Mouse (Mus musculus) colon, adult 2 months (tissue): ENCODE measurements around the gene Kcnh5. TPM values are rescaled to one million over a fixed set of nuclear protein-coding genes. Genes with fewer than 3 reads are reported as not detected.

ENCODE experiments used
- polyA plus RNA-seq: library from polyadenylated mRNA; depleted of rRNA; stranded (reverse); fragments of >200 nt; gene quantifications from 2 replicates; pipeline ENCODE4 v1.2.3, GENCODE M21; 2012; rRNA removed

Kcnh5 gene
- not detected in 2 replicates for polyA plus RNA-seq

DNA sequence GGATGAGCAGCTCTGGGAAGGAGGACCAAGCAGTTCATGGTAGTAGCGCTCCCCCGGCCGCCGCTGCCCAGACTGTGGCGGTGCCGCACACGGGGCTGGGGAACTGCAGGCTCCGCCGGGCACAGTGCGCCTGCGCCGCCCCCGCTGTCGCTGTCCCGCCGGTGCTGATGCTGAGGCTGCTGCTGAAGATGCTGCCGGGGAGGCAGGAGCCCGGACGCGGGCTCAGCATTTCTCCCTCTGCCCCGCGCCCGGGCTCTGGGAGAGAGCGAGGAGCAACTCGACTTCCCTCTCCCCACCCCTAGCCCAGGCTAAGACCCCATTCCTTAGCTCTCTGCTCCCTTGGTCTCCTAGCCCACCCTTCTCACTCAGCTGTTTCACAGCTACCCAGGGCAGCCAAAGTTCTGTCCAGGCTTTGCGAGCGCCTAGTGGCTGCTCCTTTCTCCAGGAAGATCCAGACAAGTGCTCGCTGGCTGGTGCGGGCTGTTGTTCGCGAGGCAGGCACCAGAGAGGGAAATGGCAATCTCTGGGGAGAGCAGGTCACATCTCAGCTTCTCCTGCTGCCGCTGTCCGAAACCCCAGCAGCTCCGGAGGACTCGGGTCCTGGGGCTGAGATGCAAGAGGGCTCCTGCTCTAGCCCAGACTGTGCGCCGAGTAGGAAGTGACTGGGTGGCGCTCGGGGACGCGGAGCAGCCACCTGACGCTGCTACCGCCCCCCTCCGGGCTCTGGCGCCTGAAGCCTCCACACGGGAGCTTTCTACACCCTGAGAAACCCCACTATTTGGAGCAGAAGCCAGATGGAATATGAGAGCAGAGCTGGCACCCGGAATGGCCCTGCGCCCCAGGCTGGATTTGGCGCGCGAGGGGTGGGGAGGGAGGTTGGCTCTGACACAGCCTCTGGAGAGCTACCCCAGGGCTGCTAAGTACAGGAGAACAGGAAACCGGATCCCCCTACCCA is at the start of gene Kcnh5:
Gene Kcnh5 (minus strand): TSS at position 642 of the 955 bp plus-strand sequence.

Other genes starting within 250 kb of the Kcnh5 start
- gene Rhoj, start 131.0 kb upstream of the Kcnh5 start, polyA plus RNA-seq = 35.1 and 37.9 TPM in 2 replicates
- gene Gphb5, start 239.4 kb upstream of the Kcnh5 start, polyA plus RNA-seq = not detected in 2 replicates